Mouse (Mus musculus) stomach, postnatal 0 days (tissue): ENCODE measurements around the gene Tsc1.
A peak's percentile ranks its signal among the peaks of the same experiment; 100 is the strongest.

Experiments
- CTCF ChIP-seq: IDR thresholded peaks from 2 replicates; pipeline ENCODE4 v1.5.1; 2016; ENCODE audit warnings: antibody characterized with exemption, low read depth, mild to moderate bottlenecking, moderate library complexity
- EP300 ChIP-seq: optimal IDR thresholded peaks from 2 replicates; pipeline ENCODE3; 2016; ENCODE audit warnings: antibody characterized with exemption

DNA sequence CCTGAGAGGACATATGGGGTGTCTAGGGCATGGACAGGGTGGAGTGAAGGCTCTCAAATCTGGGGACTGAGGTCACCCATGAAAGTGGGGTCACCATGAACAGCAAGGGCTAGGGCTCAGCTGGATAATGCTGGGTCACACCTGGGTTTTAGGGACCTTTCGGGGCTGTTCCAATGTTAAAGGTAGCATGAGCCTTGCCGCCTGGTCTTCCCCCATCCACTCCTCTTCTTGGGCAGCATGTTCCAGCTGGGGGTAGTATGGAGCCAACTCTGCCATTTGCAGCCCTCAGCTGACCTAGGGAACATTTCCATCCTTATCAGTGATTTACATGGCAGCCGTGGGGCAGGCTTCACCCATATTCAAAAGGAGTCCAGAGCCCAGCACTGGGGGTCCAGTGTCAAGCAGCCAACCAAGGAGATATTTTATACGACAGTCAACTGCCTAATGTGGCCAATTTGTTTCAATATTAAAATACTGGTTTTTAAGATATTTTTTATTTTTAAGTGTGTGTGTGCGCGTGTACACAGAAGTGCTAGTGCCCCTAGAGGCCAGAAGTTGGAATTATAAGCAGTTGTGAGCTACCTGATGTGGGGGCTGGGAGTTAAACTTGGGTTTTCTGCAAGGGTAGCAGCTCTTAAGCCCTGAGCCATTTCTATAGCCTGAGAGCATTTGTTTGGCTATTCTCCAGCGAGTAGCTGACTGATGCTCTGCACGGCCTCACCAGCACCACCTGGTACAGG is 34.3 kb upstream of the Tsc1 start:
- TF ChIP-seq CTCF (peak; percentile 53), EP300 (no peak)
